Mouse (Mus musculus) hindbrain, embryonic 14.5 days (tissue): ENCODE results near the gene Becn1. TPM values are rescaled to one million over a fixed set of nuclear protein-coding genes. Genes with fewer than 3 reads are reported as not detected.
"Not testable (repeated sequence)": the region's sequence is repeated elsewhere in the genome, so short reads cannot be mapped to it uniquely, and the experiment has no call there.

Experiments
- ATAC-seq: fragments of 200-750 bp; cut with Nextera tagmentation; 2 replicates; pipeline ENCODE4 v1.8.0; 2017; ENCODE audit warnings: moderate number of reproducible peaks, mild to moderate bottlenecking, moderate TSS enrichment, moderate library complexity; ENCODE audit not compliant: low FRiP score
- DNase-seq: peaks from one replicate; pipeline ENCODE4 v3.0.0-alpha.2; 2015; ENCODE audit warnings: low spot score
- H3K27ac ChIP-seq: fragments of 300-500 bp; sonication (generic); 2 replicates; pipeline ENCODE4 v1.5.1; 2014; ENCODE audit warnings: mild to moderate bottlenecking, moderate library complexity
- H3K27me3 ChIP-seq: fragments of 300-500 bp; sonication (generic); 2 replicates; pipeline ENCODE4 v1.6.1; 2014; ENCODE audit warnings: mild to moderate bottlenecking, low read length, mixed read lengths; ENCODE audit not compliant: control insufficient read depth, insufficient read depth
- H3K36me3 ChIP-seq: fragments of 300-500 bp; sonication (generic); replicated peaks from 2 replicates; pipeline ENCODE4 v1.6.1; 2014; ENCODE audit not compliant: control insufficient read depth, insufficient read depth
- H3K4me1 ChIP-seq: fragments of 300-500 bp; sonication (generic); replicated peaks from 2 replicates; pipeline ENCODE4 v1.6.1; 2014; ENCODE audit warnings: antibody characterized with exemption, low read length, mixed read lengths; ENCODE audit not compliant: control insufficient read depth, insufficient read depth
- H3K4me2 ChIP-seq: fragments of 300-500 bp; sonication (generic); replicated peaks from 2 replicates; pipeline ENCODE4 v1.6.1; 2014; ENCODE audit warnings: mild to moderate bottlenecking, moderate library complexity
- H3K4me3 ChIP-seq: fragments of 300-500 bp; sonication (generic); replicated peaks from 2 replicates; pipeline ENCODE4 v1.5.1; 2014; ENCODE audit warnings: mild to moderate bottlenecking, low read length
- H3K9ac ChIP-seq: fragments of 300-500 bp; sonication (generic); 2 replicates; pipeline ENCODE4 v1.6.1; 2014
- H3K9me3 ChIP-seq: fragments of 300-500 bp; sonication (generic); 2 replicates; pipeline ENCODE4 v1.6.1; 2016; ENCODE audit warnings: low read length; ENCODE audit not compliant: control insufficient read depth
- whole genome bisulfite sequencing: fragments of 180-500 bp; shearing (Covaris S2); extraction: QIAGEN DNeasy Blood & Tissue Kit; methylation state at CpG from one replicate; pipeline ENCODE4 v1.1.7; 2014; 5-methylcytosine and 5-hydroxymethylcytosine counted together
- polyA plus RNA-seq: library from polyadenylated mRNA; unstranded; fragments of >200 nt; fragmentation: Nextera tagmentation; extraction: Ambion mirVana; gene quantifications from 2 replicates; pipeline ENCODE4 v1.2.1, GENCODE M21; 2014

The Becn1 gene
- polyA plus RNA-seq, 1 experiment from 2014 or later: 172 TPM

GRCm38 (mm10) chr11:101334023-101334422 lies 31.9 kb upstream of the Becn1 start:
- Histone ChIP-seq H3K4me1 (peaks cover 15% of the 10 kb centered on the region; the same call in 1 of the 2 replicates), H3K27me3 (no peaks in the 10 kb centered on the region), H3K4me2 (no peak overlapping the region), H3K4me3 (no peak overlapping the region), H3K27ac (no peak overlapping the region), H3K9me3 (no peaks in the 10 kb centered on the region), H3K36me3 (no peaks in the 10 kb centered on the region), H3K9ac (no peak overlapping the region)
- DNase-seq (no peak), ATAC-seq (no peak)
- 20% methylated on average over 10 of the region's 10 CpGs for WGBS

DNA sequence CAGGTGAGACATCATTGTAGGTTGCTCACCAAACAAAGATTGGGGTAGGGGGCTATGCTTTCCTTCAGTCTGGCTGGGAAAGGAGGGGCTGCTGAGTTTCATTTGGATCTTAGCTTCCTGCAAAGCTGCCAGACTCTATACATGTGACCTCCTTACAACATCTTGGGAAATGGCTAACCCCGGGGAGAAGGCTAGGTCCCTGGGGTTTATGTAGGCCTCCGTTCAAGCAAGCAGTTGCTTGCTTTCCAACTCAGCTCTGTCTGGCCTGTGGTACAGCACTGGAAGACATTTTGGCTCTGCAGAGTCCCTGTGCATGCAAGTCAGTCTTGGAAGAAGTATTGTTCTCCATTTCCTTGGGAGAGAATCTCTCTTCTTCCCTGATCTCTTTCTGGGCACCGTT lies 30.5 kb upstream of the Becn1 start:
- Histone ChIP-seq H3K4me2 (no peak overlapping the region), H3K9ac (no peak overlapping the region), H3K36me3 (no peaks in the 10 kb centered on the region), H3K4me1 (peaks cover 4% of the 10 kb centered on the region; the same call in 1 of the 2 replicates), H3K27ac (no peak overlapping the region), H3K9me3 (no peaks in the 10 kb centered on the region), H3K4me3 (no peak overlapping the region), H3K27me3 (no peaks in the 10 kb centered on the region)
- DNase-seq (no peak), ATAC-seq (no peak)
- 86% methylated on average over 3 of the region's 3 CpGs for WGBS

DNA sequence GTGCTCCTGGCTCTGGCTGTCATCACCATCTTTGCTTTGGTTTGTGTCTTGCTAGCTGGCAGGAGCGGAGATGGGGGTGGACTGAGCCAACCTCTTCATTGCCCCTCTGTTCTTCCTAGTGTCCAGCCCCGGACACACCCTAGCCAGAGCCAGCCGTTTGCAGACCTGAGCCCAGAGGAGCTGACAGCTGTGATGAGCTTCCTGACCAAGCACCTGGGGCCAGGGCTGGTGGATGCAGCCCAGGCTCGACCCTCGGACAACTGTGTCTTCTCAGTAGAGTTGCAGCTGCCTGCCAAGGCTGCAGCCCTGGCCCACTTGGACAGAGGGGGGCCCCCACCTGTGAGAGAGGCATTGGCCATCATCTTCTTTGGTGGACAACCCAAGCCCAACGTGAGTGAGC lies 28.9 kb upstream of the Becn1 start:
- not testable (repeated sequence) for H3K9ac ChIP-seq, H3K27me3 ChIP-seq, H3K9me3 ChIP-seq, H3K36me3 ChIP-seq, DNase-seq, H3K4me1 ChIP-seq, ATAC-seq, H3K27ac ChIP-seq, H3K4me3 ChIP-seq, H3K4me2 ChIP-seq
- 68% methylated on average over 5 of the region's 6 CpGs for WGBS

GRCm38 (mm10) chr11:101330371-101330924 lies 28.4 kb upstream of the Becn1 start, which contains the start of gene Aoc3:
TSS of gene Aoc3 (plus strand) at chr11:101330605.
- ATAC-seq: no peak
- no peak within 1 kb of the TSS for H3K4me3 ChIP-seq
- H3K9ac ChIP-seq: no peak within 1 kb of the TSS
- DNase-seq: no peak
- no peak within 1 kb of the TSS for H3K4me2 ChIP-seq
- H3K27me3 ChIP-seq: no peaks in the 10 kb centered on the region
- no peak within 1 kb of the TSS for H3K27ac ChIP-seq
- H3K9me3 ChIP-seq: no peaks in the 10 kb centered on the region
- no peaks in the 10 kb centered on the region for H3K4me1 ChIP-seq
- 71% methylated on average over 7 of the region's 7 CpGs for WGBS
- H3K36me3 ChIP-seq: peaks cover 7% of the 10 kb centered on the region

DNA sequence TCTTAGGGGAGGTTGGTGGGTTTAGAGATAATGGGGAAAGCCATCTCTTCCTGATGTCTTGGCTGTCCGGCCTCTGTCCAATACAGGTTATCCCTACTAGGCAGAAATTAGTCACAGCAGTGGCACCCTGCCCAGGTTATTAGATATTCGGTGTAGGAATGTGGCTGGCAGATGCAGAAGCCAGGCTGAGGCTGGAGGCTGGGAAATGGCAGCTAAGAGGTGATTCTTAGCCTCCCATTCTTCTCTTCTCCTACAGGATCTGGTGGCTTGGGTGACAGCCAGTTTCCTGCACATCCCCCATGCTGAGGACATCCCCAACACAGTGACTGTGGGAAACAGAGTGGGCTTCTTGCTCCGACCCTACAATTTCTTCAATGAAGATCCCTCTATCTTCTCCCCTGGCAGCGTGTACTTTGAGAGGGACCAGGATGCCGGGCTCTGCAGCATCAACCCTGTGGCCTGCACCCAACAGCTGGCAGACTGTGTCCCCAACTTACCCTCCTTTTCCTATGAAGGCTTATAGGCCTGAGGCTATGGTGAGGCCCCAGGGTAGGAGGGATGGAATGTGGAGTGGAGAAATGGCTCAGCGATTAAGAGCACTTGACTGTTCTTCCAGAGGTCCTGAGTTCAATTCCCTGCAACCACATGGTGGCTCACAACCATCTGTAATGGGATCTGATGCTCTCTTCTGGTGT lies 27.0 kb upstream of the Becn1 start:
- no peak overlapping the region for H3K9ac ChIP-seq
- no peak overlapping the region for H3K4me3 ChIP-seq
- no peaks in the 10 kb centered on the region for H3K27me3 ChIP-seq
- H3K4me2 ChIP-seq: no peak overlapping the region
- peaks cover 21% of the 10 kb centered on the region for H3K36me3 ChIP-seq
- WGBS: 82% methylated on average over 6 of the region's 6 CpGs
- no peaks in the 10 kb centered on the region for H3K9me3 ChIP-seq
- no peaks in the 10 kb centered on the region for H3K4me1 ChIP-seq
- no peak overlapping the region for H3K27ac ChIP-seq
- DNase-seq (no peak), ATAC-seq (no peak)

GRCm38 (mm10) chr11:101327311-101327710 lies 25.2 kb upstream of the Becn1 start:
- H3K36me3 ChIP-seq: peaks cover 35% of the 10 kb centered on the region
- no peak for DNase-seq
- no peak overlapping the region for H3K4me2 ChIP-seq
- H3K9me3 ChIP-seq: no peaks in the 10 kb centered on the region
- no peak overlapping the region for H3K27ac ChIP-seq
- no peak overlapping the region for H3K4me3 ChIP-seq
- H3K9ac ChIP-seq: no peak overlapping the region
- WGBS: 61% methylated on average over 3 of the region's 3 CpGs
- no peak for ATAC-seq
- no peaks in the 10 kb centered on the region for H3K4me1 ChIP-seq
- H3K27me3 ChIP-seq: no peaks in the 10 kb centered on the region

- no peak for DNase-seq
- H3K4me3 ChIP-seq: no peak overlapping the region
- no peak overlapping the region for H3K4me2 ChIP-seq
- H3K9me3 ChIP-seq: no peaks in the 10 kb centered on the region
- H3K36me3 ChIP-seq: peaks cover 47% of the 10 kb centered on the region
- no peak overlapping the region for H3K9ac ChIP-seq
- no peaks in the 10 kb centered on the region for H3K27me3 ChIP-seq
- 83% methylated on average over 11 of the region's 11 CpGs for WGBS
- ATAC-seq: no peak
- H3K4me1 ChIP-seq: no peaks in the 10 kb centered on the region
- no peak overlapping the region for H3K27ac ChIP-seq
Observed at GRCm38 (mm10) chr11:101326147-101326546, 24.1 kb upstream of the Becn1 start.

GRCm38 (mm10) chr11:101325201-101325600 lies 23.1 kb upstream of the Becn1 start:
- not testable (repeated sequence) for ATAC-seq, H3K27me3 ChIP-seq, H3K9me3 ChIP-seq, H3K4me1 ChIP-seq, DNase-seq, H3K4me2 ChIP-seq, H3K4me3 ChIP-seq, H3K9ac ChIP-seq, H3K27ac ChIP-seq
- WGBS: 86% methylated on average over 11 of the region's 11 CpGs
- H3K36me3 ChIP-seq: peaks cover 56% of the 10 kb centered on the region

GRCm38 (mm10) chr11:101324763-101325162 lies 22.7 kb upstream of the Becn1 start, which contains the start of gene Aoc2:
TSS of gene Aoc2 (plus strand) at chr11:101325063.
- Histone ChIP-seq H3K4me2 (no peak within 1 kb of the TSS), H3K4me3 (no peak within 1 kb of the TSS), H3K36me3 (peaks cover 61% of the 10 kb centered on the region), H3K9me3 (no peaks in the 10 kb centered on the region), H3K9ac (no peak within 1 kb of the TSS), H3K4me1 (no peaks in the 10 kb centered on the region), H3K27ac (no peak within 1 kb of the TSS), H3K27me3 (no peaks in the 10 kb centered on the region)
- WGBS: 94% methylated on average over 5 of the region's 5 CpGs
- ATAC-seq: no peak
- no peak for DNase-seq
